Mouse (Mus musculus): ENCODE measurements at regions not wholly inside any gene's neighbourhood (a gene's known extent, or its start where the extent isn't known, plus 50 kb on each side); places are given as distances from the start of the nearest gene placed in this dataset.

DNA sequence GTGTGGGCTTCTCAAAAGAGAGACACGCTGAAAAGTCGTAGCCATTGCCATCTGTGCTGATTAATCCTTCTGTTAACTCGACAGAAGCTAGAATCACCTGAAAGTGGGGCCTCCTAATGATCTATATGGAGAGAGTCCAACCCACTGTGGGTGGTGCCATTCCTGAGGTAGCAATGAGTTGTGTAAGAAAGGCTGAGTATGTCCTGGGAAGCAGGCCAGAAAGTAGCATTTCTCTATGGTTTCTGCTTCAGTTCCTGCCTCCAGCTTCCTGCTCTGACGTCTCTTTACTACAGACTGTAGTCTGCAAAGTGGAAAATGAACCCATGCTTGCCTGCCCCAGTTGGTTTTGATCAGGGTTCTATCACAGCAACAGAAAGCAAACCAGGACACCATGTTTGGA lies 380.8 kb upstream of the Camk1g start:
- no peak for DNase-seq

DNA sequence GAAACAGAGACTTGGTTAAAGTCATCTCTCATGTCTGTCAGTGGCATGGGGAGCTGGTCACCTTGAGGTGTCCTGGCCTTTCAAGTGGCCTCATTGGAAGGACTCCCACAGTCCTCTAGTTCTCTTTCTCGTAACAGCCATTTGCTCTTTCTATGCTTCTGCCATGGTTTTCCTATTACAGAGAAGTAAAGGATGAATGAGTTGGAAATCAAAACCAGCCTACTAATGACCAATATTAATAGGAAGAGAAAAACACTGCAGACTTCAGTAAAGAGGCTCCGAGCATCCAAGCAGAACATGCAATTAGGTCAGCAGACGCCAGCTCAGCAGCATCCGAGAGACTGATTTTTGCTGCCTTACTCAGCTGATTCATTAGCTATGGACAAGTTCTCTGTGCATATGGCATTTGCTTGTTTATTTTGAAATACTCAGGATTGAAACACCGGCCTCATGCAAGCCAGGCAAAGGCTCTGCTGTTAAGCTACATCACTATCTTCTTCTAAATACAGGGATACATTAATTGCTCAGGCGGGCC lies 377.4 kb upstream of the Camk1g start:
- DNase-seq: peak; percentile 57

DNA sequence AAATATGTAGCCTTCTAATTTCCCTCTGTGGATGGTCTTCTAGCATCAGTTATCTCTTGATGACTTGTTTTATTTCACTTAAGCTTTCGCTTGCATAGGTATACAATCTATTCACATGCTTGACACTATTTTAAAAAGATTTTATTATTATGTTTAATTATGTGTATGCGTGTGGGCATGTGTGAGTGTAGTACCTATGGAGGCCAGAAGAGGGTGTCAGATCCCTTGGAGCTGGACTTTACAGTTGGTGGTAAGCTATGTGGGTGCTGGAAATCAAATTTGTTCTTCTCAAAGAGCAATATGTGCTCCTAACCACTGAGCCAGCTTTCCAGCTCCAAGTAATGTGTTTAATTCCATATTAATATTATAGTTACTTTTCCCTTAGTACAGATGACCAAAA lies 372.6 kb upstream of the Camk1g start:
- DNase-seq: no peak

DNA sequence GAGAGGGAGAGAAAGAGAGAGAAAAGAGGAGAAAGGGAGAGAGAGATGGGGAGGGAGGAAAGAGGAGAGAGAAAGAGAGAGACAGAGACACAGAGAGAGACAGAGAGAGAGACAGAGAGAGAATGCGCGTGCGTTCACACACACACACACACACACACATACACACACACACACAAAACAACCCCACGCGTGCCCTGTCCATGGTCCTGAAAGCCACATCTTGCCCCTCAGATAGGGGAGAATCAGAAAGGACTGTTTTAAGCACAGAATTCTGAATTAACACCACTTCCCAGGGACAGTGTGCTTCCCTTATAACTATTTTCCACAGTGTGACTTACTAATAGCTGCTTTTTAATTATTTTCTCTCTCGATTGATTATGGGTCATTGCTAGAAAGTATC lies 368.7 kb upstream of the Camk1g start:
- DNase-seq: peak; percentile 45

DNA sequence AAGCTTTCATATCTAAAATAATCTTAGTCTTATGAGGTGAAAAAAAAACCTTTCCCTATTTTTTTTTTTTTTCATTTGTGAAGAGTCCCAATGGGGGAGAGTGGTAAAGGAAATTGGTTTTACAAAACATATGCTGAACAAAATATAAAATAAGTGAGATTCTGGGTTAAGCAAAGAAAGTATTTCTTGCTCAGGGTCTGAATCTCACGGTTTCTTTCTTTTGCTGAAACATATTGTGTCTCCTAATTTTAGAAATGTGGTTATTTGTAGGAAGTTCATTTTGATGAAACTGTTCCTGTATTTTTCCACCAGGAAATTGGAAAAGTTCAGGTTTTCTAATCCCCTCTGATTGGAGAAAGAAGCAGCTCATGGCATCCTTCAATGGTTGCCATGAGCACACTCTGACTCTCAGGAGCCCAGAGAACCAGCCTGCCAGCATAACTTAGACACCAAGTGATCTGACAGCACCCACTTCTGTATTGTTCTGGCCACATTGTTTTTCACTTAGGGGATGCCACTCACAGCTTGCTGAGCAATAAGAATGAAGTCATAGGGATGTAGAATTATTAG lies 365.9 kb upstream of the Camk1g start:
- DNase-seq: peak; percentile 43

DNA sequence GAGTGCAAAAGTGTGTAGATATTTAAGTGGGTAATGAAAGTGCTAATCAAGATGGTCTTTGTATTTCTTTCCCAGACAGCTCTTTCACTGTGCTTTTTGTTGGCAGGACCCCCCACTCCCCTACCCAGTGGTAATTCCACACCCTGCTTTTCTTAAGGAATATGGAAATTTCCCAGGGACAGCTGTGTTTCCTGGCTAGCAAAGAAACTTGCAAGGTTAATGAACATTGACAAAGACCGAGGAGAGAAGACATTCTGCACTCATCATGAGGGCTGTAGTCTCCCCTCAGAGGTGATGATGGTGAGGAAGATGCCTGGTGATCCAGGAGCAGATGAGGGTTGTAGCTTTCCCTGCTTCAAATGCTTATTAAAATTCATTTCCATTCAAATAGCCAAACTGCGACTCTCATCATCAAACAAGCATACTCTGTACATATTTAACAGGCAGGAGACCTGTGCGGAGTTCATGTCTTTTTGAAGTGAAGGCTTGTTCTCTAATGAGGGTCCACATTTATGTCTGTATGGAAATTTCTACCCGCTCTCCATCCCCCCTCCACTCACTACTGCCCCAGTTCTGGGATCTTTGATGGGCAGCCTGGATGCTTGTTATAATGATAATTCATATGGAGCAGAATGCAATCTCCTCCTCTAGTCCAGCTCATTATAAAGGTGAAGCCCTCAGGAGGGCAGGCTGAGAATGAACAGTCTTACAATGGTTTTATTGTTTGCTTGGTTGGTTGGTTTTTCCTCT lies 364.1 kb upstream of the Camk1g start:
- DNase-seq: peak; percentile 91

DNA sequence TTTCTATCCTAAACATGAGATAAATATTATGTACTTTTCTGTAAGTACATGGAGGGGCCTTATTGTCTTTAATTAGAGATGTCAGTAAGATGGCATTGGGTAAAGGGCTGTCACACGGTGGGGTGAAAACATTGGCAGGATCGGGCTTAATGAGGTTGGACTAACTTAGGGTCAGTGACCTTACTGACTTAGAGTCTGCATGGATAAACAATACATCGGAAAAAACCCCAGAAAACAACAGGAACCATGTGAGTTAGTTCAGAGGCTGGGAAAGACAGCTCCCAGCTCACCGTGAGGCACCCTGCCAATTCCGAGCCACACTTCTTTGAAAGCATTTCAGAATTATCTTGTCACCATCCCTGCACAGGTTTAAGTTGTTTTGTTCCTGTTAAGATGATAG lies 363.3 kb upstream of the Camk1g start:
- peak; percentile 49 for DNase-seq

DNA sequence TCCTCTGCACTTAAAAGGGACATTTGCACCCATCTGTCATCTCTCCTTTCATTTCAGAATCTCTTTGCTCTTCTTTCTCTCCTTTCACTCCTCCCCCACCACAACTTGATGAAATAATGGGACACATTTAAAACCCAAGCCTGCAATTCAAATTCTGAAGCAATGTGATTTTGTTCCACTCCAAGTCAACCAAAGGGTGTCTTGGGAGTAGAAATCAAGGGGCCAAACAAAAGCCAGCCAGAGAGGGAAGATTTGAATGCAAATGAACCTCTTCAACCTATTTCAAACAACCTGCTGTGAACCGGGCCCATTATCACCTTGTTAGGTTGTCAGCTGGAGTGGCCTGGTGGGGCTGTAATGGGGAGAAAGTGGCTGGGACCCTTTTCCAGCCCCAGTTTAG lies 362.0 kb upstream of the Camk1g start:
- no peak for DNase-seq

DNA sequence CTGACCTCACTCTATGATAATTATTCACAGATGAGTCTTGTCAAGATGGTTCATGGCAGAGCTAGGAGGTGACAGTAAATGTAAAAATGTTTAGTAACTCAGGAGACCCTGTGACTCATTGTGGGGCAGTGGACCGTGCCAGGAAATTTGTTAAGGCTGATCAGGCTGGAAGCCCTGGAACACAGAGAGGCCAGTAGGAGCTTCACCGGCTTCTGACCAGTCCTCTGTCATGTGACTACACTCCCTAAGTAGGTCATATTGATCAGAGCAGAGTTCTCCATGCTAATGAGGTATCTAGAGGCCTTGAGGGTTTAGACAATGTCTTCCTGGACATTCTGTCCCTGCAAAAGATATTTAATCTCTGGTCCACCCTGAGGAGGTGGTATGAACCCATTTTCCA lies 351.8 kb upstream of the Camk1g start:
- DNase-seq: peak; percentile 48

DNA sequence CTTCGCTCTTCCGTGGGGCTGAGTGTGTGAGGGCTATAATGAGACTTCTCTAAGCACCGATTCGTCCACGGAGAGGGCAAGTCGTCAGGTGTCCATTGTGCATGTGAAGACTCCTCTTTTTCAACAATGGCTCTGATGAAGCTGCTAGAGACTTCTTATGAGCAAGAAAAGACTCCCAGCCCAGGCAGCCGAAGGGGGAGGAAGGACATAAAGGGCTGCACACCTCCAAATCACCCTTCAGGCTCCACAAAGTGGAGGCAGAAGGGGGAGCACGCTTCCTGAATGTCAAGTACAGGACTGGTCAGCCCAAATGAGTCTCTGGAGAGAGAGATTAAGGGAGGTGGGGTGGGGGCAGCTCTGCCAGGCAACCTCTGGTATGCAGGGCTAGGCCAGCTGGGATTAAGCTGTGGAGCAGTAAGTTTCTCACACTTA lies 350.3 kb upstream of the Camk1g start:
- no peak for DNase-seq

DNA sequence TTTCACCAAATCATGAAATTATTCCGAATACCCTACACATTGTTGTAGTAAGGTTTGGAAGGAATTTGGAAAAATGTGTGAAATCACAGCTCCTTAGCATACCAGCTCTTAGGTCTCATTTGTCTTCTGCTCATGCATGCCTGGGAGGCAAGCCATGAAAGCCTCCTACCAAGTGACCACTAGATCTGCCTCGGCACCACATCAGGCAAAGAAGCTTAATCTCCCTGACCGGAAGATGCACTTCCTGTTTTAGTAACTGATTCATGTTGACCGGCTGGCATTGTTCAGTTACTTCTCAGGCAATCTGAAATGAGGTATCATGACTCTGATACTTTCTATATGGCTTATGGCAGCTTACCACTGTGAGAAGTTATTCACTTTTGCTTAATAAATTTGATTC lies 345.2 kb upstream of the Camk1g start:
- DNase-seq: no peak

DNA sequence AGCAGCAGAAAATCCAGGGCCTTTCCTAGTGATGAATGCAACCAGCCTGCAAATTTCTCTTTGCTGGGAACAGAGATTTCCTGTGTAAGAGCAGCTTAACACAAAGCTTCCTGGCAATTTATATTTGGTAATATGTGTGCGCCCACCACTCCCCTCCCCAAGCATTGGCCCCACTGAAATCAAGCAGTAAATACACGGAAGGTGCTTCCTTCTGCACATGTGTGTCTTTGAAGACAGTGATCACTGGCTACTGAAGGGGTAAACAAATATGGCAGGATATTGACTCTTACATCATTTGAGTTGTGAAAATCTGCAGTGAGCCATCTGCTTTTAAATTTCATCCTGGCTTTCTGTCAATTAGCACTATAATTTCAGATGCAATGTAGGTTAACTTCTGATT lies 344.5 kb upstream of the Camk1g start:
- DNase-seq: no peak

DNA sequence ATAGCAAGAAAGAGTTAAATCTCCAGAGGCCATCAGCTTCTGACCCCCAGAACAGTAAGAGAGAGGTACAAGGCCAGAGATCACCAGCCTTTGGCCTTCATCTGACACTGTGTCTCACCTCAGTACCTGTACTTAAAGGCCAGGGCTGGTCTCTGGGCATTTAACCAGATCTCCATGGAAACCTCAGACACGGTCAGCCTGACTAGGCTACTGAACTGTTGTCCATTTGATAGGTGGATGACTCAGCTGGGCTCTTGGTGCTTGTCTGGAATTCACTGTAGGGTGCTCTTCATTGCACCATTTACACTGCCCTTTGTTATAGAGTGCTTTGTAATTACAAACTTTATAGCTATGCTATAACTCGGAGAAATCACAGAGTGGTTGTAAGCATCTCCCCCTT lies 335.1 kb upstream of the Camk1g start:
- no peak for DNase-seq

DNA sequence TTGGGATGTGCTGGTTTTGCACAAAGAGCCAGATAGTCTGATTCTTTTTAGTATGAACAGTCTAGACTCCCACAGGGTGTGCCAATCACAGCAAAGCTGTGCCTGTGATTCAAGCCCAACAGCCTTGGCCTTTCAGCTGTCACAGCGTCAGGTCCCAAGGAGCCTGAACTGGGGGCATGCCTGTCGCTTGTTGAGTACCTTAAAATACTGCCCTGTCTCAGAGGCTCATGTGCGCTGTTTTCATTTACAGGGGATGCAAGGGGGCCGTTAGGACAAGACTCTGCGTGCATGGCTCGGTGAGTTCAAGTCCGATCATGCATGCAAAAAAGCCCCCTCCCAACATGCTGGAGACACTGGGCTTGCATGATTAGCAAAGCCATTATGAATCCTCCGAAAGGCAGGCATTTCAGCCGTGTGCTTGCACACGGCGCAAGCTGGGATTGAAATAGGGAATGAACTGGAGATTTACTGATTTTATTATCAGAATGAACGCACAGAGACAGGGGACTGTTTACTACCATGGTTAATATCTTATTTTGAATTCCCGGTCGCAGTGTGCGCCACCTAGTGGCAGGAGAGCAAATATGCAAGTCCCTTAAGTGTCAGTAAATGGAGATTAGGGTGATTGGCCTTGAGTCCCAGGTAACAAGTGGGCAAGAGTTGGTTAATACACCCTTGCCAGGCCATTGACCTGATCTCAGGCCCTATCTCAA lies 332.8 kb upstream of the Camk1g start:
- DNase-seq: peak; percentile 82

DNA sequence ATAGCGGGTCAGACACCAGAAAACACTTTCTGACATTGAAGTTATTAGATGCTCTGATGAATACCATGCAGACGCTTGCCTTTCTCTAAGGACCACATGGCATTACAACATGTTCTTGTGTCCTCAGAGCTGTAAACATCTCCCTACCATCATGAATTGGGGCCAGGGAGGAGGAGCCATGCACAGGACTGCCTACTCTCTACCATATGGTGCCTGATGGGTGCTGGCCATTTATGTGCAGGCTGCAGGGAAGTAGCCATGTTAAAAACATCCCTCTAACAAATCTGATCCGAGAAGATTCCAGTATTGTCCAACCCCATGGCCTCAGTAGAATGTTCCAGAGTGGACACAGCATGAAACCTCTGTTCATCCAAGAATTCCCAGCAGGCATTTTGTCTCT lies 330.1 kb upstream of the Camk1g start:
- DNase-seq: no peak

DNA sequence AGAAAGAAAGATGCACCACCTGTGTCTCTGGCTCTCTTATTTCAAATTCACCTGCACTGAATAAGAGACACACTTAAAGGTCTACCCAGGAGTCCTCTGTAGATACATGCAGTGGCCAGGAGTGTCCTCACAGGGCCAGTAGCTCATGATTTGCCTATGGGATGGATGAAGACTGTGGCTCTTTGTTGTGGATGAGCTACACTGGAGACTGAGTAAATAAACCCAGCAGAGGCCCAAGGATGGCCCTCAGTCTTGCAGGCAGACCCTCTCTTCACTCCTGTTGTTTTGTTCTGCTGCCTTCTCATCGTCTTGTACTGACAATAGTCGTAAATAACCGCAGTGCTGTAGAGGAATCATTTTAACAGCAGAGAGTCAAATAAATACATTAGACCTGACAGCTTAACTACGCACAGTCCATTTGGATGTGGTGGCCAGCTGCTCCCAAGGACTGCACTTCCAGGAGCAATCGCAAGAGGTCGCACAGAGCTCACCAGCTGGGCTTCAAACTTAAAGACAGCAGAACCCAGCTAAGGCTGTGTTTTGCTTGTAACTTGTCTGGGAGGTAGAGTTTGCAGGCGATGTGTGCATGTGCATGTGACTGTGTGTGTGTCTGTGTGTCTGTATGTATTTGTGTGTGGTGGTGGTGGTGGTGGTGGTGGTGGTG lies 328.6 kb upstream of the Camk1g start:
- peak; percentile 86 for DNase-seq

DNA sequence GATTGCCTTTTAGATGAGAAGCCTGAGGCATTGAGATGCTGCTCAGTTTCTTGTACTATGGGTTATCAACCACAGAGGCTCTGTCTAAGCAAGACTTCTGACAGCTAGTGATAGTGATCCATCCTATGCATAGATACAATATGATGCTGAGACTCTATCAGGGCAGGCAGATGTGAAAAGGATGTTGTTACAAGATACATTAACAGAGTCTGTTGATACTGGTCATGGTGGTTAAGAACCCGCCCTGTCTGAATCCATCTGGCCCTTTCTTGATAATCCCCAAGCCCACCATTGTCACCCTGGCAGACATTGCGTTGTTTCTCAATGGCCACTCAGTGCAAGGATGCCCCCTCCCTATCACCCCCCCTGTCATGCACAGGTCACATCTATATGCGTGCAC lies 327.8 kb upstream of the Camk1g start:
- DNase-seq: no peak

DNA sequence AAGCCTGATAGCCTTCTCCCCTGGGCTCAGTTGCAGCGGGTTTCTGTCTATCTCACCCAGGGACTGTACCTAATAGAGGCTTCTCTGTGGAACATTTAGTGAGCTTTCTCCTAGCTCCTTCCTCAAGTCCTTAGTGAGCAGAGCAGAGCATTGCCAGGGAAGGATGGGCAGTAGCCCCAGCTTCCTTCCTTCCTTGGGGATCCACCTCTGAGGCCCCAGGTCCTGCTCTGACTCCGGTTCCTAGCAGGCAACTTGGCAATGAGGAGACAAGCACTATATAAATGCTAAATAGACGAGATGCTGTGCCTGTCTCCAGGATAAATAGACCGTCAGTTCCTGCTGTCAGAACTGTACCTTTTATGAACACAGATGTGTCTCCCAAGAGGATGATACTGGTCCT lies 326.9 kb upstream of the Camk1g start:
- no peak for DNase-seq

DNA sequence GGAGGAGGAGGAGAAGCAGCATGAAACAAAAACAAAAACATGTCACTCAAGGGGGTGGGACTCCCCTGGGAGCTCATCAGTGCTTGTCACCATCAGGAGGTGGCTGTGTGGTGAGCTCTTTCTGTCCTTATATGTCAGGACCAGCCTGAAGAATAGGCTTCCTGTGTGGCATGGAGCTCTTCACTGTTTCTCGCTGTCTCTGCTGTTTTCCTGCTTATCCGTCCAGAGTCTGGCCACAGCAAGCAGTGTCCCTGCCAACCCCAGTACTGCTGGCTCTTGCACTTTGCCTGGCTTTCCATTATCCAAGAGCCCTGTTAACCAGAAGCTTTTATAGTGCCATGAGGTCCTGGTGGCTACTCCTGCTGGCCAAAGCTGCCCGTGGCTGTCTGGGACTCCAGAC lies 322.9 kb upstream of the Camk1g start:
- no peak for DNase-seq

DNA sequence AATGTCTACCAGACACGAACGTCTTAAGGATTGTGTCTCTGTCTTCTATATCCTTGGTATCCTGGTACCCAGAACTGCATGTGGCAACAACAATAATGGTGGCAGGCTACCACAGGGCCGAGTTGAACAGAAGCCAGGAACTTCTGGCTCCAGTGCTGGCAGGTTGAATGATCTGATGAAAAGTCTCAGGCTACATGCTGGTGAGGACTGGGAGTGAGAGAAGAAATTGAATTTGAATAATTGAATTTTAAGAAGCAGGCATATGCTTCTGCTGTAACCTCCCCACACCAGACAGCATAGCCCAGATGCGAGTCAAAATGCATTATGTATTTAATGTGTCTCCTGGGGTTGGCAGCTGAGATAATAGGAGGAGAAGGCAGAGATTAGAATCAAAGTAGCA lies 319.5 kb upstream of the Camk1g start:
- no peak for DNase-seq

DNA sequence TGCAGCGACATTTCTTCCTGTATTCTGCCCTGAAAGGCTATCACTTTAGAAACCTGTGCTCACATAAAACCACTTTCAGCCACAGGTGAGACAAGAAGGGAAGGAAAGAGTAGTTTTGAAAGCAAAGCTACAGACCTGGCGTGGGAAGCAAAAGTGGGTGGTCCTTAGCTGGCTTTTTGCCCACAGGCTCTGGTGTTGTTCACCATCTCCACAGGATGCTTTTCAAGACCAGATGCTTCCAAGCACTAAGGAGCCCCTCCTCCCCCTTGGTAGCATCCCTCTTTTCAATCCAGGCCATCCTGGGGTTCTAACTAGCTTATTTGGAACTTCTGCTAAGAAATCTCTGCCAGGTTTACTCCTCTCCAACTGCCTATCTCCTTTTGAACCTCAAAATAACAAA lies 312.8 kb upstream of the Camk1g start:
- DNase-seq: no peak

DNA sequence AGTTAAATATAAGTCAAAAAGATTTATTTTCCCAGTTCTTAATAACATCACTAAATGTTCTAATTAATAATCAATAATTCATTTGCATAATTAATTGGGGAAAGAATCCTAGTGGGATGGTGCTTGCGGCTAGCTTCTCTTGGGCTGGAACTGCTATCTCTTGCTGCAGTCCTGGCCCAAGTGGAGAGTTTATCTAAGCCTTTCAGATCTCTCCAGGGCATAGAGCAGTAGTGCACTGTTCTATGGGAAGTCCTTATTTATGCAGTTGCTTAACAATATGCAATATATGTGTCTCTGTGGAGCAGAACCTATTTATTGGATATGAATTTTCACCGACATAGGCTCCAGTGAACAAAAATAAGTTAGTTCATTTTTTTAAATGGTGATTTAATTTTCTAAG lies 308.4 kb upstream of the Camk1g start:
- DNase-seq: no peak

DNA sequence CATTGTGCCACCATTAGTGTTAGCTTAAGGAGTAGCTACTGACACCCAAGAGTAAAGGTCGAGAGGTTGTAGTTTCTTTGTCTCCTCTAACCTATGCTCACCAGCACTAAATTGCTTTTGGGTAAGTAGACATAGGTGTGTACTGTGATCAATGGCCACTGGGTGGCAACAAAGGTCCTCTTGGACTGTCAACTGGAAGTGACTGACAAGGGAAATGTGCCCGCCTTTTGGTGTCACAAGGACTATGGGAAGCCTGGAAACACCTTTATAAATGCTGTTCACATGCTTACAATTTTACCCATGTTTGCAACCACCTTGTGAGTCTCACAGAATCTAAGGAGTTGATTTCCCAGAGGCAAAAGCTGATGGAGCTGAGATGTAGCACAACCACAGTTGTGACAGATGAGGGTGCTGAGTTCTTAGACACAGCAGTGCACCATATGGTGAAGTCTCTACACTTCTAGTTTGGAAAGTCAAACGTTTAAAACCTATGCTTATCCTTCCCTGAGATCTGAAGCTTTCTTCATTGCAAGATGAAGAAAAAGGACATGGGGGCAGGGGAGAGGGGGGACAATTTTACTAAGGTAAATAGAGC lies 303.2 kb upstream of the Camk1g start:
- peak; percentile 60 for DNase-seq

All from retina, postnatal 1 day (tissue).